Mouse (Mus musculus): ENCODE data around the gene Ushbp1. TPM values are rescaled to one million over a fixed set of nuclear protein-coding genes. Genes with fewer than 3 reads are reported as not detected.

Gene Ushbp1
- polyA plus RNA-seq, 1 experiment = 0.03 TPM

DNA sequence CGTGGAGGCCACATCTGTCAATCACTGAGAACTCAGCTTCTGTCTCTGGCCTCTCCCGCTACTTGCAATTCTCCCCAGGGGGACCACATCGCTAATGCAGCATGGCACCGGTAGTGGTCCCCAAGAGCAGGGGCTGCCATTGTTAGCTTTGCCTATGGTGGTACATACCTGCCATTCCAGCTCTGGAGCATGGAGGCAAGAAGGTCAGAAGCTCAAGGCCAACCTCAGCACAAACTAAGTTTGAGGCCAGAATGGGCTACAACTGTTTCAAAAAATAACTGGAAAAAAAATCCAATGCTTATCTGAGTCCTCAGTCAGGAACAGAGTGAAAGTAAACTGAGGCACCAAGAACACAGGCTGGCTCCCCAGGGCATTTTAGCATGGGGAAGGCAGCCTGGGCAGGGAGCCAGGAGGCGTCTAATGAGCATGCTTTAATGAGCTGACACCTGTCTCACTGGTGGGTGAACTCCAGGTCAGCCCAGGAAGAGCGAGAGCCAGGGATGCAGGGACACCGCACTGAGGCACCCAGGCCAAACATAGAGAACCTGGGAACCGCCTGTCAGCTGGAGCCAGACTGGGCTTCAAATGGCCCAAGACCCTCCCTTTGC lies 19.1 kb downstream of the Ushbp1 start:
- peaks cover 44% of the 10 kb centered on the region for H3K36me3 ChIP-seq (ENCODE audit: control insufficient read depth)
- no peak overlapping the region for H3K4me3 ChIP-seq (replicated peaks)
- peaks cover 46% of the 10 kb centered on the region for H3K4me1 ChIP-seq (ENCODE audit: control insufficient read depth)
- H3K9me3 ChIP-seq (ENCODE audit: control insufficient read depth, low read length) = peaks cover 5% of the 10 kb centered on the region; the same call in 1 of the 2 replicates
- no peak for TF ChIP-seq GATA1 (IDR thresholded peaks at IDR 0.05; ENCODE audit: low read length)
- no peak for TF ChIP-seq TAL1 (IDR thresholded peaks at IDR 0.05; ENCODE audit: low read length)
- H3K27me3 ChIP-seq (ENCODE audit: control insufficient read depth) = peaks cover 62% of the 10 kb centered on the region

DNA sequence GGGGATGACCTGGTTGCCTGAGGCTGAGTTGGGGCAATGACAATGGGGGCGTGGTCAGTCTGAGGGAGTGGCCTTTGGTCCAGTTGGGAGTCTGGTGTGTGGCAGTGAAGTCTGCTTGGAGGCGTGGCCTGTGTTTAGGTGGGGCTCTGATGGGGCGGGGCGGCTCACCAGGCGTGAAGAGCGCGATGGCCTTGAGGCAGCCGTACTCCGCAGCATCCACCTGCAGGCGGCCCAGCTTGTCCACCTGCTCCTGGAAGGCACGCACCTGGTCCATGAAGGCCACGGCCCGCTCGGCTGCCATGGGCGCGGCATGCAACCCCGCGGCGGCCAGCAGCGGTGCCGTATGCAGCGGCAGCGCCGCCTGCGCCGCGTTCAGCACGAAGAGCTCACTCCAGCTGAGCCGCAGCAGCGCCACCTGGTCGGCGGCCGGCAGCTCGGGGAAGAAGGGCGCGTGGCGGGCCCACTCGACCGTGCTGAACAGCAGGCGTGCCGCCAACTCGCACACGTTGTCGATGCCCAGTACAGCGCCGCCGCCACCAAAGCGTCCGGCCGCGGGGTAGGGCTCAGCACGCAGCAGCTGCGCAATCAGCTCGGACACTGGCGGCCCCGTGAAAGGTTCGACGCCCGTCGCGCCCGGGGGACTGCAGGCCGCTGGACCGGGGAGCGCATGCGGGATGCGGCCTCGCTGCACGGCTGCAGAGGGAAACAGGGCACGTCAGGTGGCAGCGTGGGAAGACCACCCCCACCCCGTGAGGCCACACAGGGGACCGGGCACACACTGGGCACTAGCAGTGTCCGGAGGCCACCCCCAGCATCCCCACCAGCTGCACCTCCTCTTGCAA lies 19.8 kb downstream of the Ushbp1 start:
- H3K27me3 ChIP-seq (ENCODE audit: control insufficient read depth) = peaks cover 54% of the 10 kb centered on the region
- H3K4me3 ChIP-seq (replicated peaks) = peak overlapping the region; percentile 51
- peaks cover 40% of the 10 kb centered on the region for H3K4me1 ChIP-seq (ENCODE audit: control insufficient read depth)
- peaks cover 3% of the 10 kb centered on the region; the same call in 1 of the 2 replicates for H3K9me3 ChIP-seq (ENCODE audit: control insufficient read depth, low read length)
- TF ChIP-seq GATA1 (IDR thresholded peaks at IDR 0.05; ENCODE audit: low read length) (no peak), TAL1 (IDR thresholded peaks at IDR 0.05; ENCODE audit: low read length) (no peak)
- H3K36me3 ChIP-seq (ENCODE audit: control insufficient read depth) = peaks cover 44% of the 10 kb centered on the region

DNA sequence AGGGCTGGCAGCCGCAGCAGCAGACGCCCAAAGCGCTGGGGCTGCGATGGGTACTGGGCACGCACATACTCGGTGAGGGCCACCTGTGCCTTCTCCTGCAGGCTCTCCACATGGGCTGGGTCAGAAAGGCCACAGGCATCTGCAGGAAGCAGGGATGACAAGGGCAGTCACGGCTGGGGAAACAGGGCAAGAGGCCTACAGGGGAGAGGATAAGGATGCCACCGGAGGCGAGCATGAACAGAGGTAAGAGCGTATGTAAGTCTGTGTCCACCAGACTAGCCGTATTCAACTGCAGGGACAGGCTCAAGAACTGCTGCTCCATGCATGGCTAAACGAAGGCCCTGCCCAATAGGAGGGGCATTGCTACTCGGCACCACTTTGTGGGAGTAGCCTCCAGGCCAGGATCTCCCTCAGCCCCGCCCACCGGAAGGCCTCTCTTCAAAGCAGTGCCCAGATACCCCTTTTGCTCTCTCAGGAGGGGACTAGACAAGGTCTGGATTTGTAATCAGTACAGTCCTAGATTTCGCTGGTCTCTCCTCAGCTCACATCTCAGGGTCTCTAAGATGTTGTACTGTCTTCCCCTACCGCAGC lies 20.9 kb downstream of the Ushbp1 start:
- peaks cover 43% of the 10 kb centered on the region for H3K4me1 ChIP-seq (ENCODE audit: control insufficient read depth)

DNA sequence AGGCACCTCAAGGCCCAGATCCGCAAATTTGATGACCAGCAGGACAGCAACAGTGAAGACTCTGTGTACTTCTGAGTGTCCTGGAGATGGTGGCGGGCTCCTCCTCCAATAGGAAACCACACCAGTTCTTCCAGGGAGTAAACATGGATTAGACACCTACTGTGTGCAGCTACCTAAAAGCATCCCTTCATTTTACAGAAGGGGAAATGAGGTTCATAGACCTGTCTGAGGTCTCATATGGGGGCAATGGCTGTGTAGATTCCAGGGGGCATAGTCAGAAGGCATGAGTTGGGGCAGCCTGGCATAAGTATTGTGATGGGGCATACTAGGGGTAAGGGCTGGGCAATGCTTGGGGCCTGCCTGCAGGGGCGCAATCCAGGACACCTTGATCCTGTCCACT lies 22.6 kb downstream of the Ushbp1 start:
- peaks cover 62% of the 10 kb centered on the region for H3K36me3 ChIP-seq (ENCODE audit: control insufficient read depth)
- no peaks in the 10 kb centered on the region; the same call in 1 of the 2 replicates for H3K9me3 ChIP-seq (ENCODE audit: control insufficient read depth, low read length)
- H3K27me3 ChIP-seq (ENCODE audit: control insufficient read depth) = peaks cover 27% of the 10 kb centered on the region
- no peak overlapping the region for H3K4me3 ChIP-seq (replicated peaks)
- H3K4me1 ChIP-seq (ENCODE audit: control insufficient read depth) = peaks cover 55% of the 10 kb centered on the region
- TF ChIP-seq TAL1 (IDR thresholded peaks at IDR 0.05; ENCODE audit: low read length) (no peak), GATA1 (IDR thresholded peaks at IDR 0.05; ENCODE audit: low read length) (no peak)

More for the DNA sequence above, 20.9 kb downstream of the Ushbp1 start:
- H3K4me3 ChIP-seq (replicated peaks) = no peak overlapping the region
- no peaks in the 10 kb centered on the region; the same call in 1 of the 2 replicates for H3K9me3 ChIP-seq (ENCODE audit: control insufficient read depth, low read length)
- H3K36me3 ChIP-seq (ENCODE audit: control insufficient read depth) = peaks cover 47% of the 10 kb centered on the region
- peaks cover 43% of the 10 kb centered on the region for H3K27me3 ChIP-seq (ENCODE audit: control insufficient read depth)
- no peak for TF ChIP-seq TAL1 (IDR thresholded peaks at IDR 0.05; ENCODE audit: low read length)
- no peak for TF ChIP-seq GATA1 (IDR thresholded peaks at IDR 0.05; ENCODE audit: low read length)

DNA sequence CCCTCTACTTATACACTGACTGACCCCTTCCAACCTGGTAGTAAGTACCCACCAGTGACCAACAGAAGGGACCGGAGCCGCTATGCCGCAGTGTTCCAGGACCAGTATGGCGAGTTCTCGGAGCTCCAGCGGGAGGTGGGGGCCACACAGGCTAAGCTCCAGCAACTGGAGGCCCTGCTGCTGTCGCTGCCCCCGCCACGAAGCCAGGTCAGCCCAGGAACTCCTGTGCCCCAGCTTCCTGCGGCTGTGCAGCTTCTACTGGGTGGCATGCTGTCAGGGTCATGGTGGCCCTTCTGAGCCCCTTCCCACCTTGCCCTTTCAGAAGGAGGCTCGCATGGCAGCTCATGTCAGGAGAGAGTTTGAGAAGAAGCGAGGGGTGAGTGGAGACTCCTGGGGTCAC lies 23.2 kb downstream of the Ushbp1 start:
- peaks cover 61% of the 10 kb centered on the region for H3K4me1 ChIP-seq (ENCODE audit: control insufficient read depth)
- peaks cover 22% of the 10 kb centered on the region for H3K27me3 ChIP-seq (ENCODE audit: control insufficient read depth)
- H3K9me3 ChIP-seq (ENCODE audit: control insufficient read depth, low read length) = no peaks in the 10 kb centered on the region; the same call in 1 of the 2 replicates
- no peak for TF ChIP-seq TAL1 (IDR thresholded peaks at IDR 0.05; ENCODE audit: low read length)
- no peak for TF ChIP-seq GATA1 (IDR thresholded peaks at IDR 0.05; ENCODE audit: low read length)
- H3K4me3 ChIP-seq (replicated peaks) = no peak overlapping the region
- peaks cover 63% of the 10 kb centered on the region for H3K36me3 ChIP-seq (ENCODE audit: control insufficient read depth)

DNA sequence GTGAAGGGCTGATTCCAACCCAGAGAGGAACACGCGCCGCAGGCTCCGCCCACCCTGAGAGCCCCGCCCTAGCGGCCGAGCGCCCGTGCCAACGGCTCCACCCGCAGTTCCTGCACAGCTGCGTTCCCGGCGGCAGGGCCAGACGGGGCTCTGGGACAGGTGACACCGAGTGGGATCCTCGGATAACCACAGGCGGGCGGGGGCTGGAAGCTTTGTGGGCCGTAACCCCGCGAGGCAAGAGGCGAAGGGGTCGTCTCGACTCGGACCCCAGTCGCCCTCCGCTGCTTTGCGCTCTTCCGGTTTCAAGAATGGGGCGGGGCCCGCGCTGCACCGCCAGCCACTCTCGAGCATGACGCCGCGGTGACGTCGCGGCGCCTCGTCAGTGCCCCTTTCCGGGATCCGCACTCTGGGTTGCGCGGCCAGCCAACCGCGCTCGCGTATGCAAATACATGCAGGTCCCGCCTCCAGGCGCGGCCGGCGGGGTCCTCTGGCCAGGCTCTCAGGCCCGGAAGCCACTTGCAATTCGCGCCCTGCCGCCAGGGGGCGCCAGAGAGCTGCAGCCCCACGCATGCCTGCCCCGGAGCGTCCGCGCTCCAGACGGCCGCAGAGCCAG lies 24.3 kb downstream of the Ushbp1 start, which contains the start of gene Ocel1:
Gene Ocel1, plus strand, starts transcription at position 63 of the 613 bp plus-strand sequence.
- H3K4me1 ChIP-seq (ENCODE audit: control insufficient read depth) = peaks cover 65% of the 10 kb centered on the region
- H3K9me3 ChIP-seq (ENCODE audit: control insufficient read depth, low read length) = no peaks in the 10 kb centered on the region; the same call in 1 of the 2 replicates
- peak within 1 kb of the TSS; percentile 77 for H3K4me3 ChIP-seq (replicated peaks)
- TF ChIP-seq TAL1 (IDR thresholded peaks at IDR 0.05; ENCODE audit: low read length) = no peak
- TF ChIP-seq GATA1 (IDR thresholded peaks at IDR 0.05; ENCODE audit: low read length) = no peak
- peaks cover 58% of the 10 kb centered on the region for H3K36me3 ChIP-seq (ENCODE audit: control insufficient read depth)
- H3K27me3 ChIP-seq (ENCODE audit: control insufficient read depth) = peaks cover 11% of the 10 kb centered on the region

DNA sequence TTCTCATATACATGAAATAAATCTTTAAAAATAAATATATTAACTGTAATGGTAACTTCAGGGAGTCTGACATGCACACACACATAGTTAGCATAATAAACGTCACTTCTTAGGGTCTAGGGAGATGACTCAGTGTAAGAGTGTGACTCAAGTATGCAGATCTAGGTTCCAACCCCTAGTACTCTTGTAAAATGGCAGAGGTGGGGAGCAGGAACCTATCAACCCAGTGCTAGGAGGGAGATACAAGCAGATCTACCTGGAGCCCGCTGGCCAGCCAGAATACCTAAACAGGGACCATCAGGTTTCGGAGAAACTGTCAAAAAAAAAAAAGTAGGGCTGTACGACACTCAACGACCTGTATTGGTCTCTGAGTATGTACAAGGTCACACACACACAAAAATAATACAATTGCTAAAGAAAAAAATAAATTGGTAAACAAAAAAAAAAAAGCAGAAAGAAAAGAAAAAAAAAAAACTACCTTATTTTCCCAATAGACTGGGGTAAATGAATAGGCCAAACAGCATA lies 24.8 kb downstream of the Ushbp1 start:
- Histone ChIP-seq H3K4me3 (replicated peaks) (peak overlapping the region; percentile 77), H3K4me1 (ENCODE audit: control insufficient read depth) (peaks cover 63% of the 10 kb centered on the region), H3K9me3 (ENCODE audit: control insufficient read depth, low read length) (no peaks in the 10 kb centered on the region; the same call in 1 of the 2 replicates), H3K36me3 (ENCODE audit: control insufficient read depth) (peaks cover 52% of the 10 kb centered on the region), H3K27me3 (ENCODE audit: control insufficient read depth) (peaks cover 6% of the 10 kb centered on the region)
- TF ChIP-seq GATA1 (IDR thresholded peaks at IDR 0.05; ENCODE audit: low read length) (no peak), TAL1 (IDR thresholded peaks at IDR 0.05; ENCODE audit: low read length) (no peak)

DNA sequence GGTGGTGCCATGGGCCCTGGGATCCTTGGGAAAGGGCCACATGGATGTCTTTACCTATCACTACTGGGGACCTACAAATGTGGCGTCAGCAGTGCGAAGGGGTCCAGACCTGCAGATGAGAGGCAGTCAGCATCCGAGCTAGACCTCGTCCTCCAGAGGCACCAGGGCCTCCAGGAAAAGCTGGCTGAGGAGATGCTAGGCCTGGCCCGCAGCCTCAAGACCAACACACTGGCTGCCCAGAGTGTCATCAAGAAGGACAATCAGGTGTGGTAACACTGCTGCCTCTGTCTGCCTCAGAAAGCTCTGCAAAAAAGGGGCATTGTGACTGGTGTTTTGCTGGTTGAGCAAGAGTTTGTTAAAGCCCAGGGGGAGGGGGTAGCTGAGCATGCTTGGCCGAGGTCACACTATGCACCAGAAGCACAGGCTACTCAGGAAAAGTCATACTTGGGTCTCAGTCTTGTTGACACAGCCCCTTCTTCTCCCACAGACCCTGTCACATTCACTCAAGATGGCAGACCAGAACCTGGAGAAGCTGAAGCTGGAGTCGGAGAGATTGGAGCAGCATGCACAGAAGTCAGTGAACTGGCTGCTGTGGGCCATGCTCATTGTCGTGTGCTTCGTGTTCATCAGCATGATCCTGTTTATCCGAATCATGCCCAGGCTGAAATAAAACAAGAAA lies 26.4 kb downstream of the Ushbp1 start:
- H3K9me3 ChIP-seq (ENCODE audit: control insufficient read depth, low read length) = no peaks in the 10 kb centered on the region
- no peaks in the 10 kb centered on the region for H3K27me3 ChIP-seq (ENCODE audit: control insufficient read depth)
- peaks cover 39% of the 10 kb centered on the region for H3K36me3 ChIP-seq (ENCODE audit: control insufficient read depth)
- H3K4me1 ChIP-seq (ENCODE audit: control insufficient read depth) = peaks cover 50% of the 10 kb centered on the region
- H3K4me3 ChIP-seq (replicated peaks) = no peak overlapping the region
- TF ChIP-seq GATA1 (IDR thresholded peaks at IDR 0.05; ENCODE audit: low read length) (no peak), TAL1 (IDR thresholded peaks at IDR 0.05; ENCODE audit: low read length) (no peak)

Measured in erythroblast, embryonic 14.5 days (primary cell).